Mouse (Mus musculus) layer of hippocampus, adult 6 months (tissue): ENCODE data around the gene Uba1. TPM values are rescaled to one million over a fixed set of nuclear protein-coding genes. Genes with fewer than 3 reads are reported as not detected.

ENCODE experiments used
- long read RNA-seq, 2 experiments: library from polyadenylated mRNA; unstranded; transcript quantifications; one replicate each; pipeline ENCODE4 v2.0.0; 2019 to 2020
- polyA plus RNA-seq: library from polyadenylated mRNA; unstranded; fragments of <200 nt; fragmentation: Nextera tagmentation; gene quantifications from 2 replicates; pipeline ENCODE4 v1.2.3, GENCODE M21; 2021

Gene Uba1
- 131 and 135 TPM in 2 replicates for polyA plus RNA-seq
- long read RNA-seq, experiment 1, full-length matches to known transcripts = 167 of 307 reads
- long read RNA-seq, experiment 1, partial matches to known transcripts = 132 of 307 reads
- long read RNA-seq, experiment 1, other reads (novel, unspliced or antisense) = 8 of 307 reads
- long read RNA-seq, experiment 2, full-length matches to known transcripts = 1,068 of 1,283 reads
- long read RNA-seq, experiment 2, partial matches to known transcripts = 154 of 1,283 reads
- long read RNA-seq, experiment 2, other reads (novel, unspliced or antisense) = 61 of 1,283 reads

GRCm38 (mm10) chrX:20658026-20658652 is at the start of gene Uba1:
TSS of gene Uba1 (plus strand) at chrX:20658326.

GRCm38 (mm10) chrX:20617176-20617902 is 40.8 kb upstream of the Uba1 start, which contains the start of the genes Rbm10 and Ndufb11:
TSS of gene Rbm10 (plus strand) at chrX:20617503.
TSS of gene Ndufb11 (minus strand) at chrX:20617619.

GRCm38 (mm10) chrX:20687519-20688067 is 29.5 kb downstream of the Uba1 start, which contains the start of gene Cdk16:
TSS of gene Cdk16 (plus strand) at chrX:20687954.

GRCm38 (mm10) chrX:20703741-20704290 is 45.7 kb downstream of the Uba1 start, which contains the start of gene Usp11:
TSS of gene Usp11 (plus strand) at chrX:20703906.

Other genes with a start within 250 kb of the Uba1 start
- 0.62 and 0.74 TPM in 2 replicates for gene Jade3, start 232.6 kb upstream of the Uba1 start, polyA plus RNA-seq
- 0.25 and 0.45 TPM in 2 replicates for gene Rgn, start 108.5 kb upstream of the Uba1 start, polyA plus RNA-seq
- gene Rbm10, start 40.8 kb upstream of the Uba1 start, polyA plus RNA-seq = 18.1 and 21.7 TPM in 2 replicates
- 474 and 513 TPM in 2 replicates for gene Ndufb11, start 40.7 kb upstream of the Uba1 start, polyA plus RNA-seq
- gene Cdk16, start 29.6 kb downstream of the Uba1 start, polyA plus RNA-seq = 130 and 173 TPM in 2 replicates
- gene Usp11, start 45.6 kb downstream of the Uba1 start, polyA plus RNA-seq = 31.7 and 32.6 TPM in 2 replicates
- gene Araf, start 139.5 kb downstream of the Uba1 start, polyA plus RNA-seq = 179 and 181 TPM in 2 replicates
- gene Timp1, start 211.8 kb downstream of the Uba1 start, polyA plus RNA-seq = 0.57 and 0.84 TPM in 2 replicates